Mouse (Mus musculus) retina, embryonic 14.5 days (tissue): ENCODE results near the gene Rps15.

Source experiments
- DNase-seq: peaks from one replicate; pipeline ENCODE4 v3.0.0-alpha.2; 2015; ENCODE audit warnings: low spot score

Rps15 gene

DNA sequence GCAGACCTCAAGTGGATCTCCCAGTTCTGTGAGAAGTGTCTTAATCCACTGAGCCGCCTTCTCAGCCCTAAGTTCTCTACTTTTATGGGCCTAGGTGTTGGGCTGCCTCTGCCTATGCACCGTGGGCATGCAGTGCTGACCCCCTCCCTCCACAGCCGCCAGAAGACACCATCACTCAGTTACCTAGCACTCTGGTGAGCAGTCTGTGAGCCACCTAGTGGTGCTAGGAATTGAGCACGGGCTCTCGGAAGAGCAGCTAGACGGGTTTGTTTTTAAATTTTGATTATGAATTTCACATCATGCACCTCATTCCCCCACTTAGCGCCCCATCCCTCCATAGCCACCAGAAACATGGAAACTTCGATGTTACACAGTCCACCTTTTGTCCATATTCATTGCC, 3.6 kb upstream of the Rps15 start:
- DNase-seq = no peak

- no peak for DNase-seq
Measured at GRCm38 (mm10) chr10:80293325-80293724, 1.1 kb downstream of the Rps15 start.

DNA sequence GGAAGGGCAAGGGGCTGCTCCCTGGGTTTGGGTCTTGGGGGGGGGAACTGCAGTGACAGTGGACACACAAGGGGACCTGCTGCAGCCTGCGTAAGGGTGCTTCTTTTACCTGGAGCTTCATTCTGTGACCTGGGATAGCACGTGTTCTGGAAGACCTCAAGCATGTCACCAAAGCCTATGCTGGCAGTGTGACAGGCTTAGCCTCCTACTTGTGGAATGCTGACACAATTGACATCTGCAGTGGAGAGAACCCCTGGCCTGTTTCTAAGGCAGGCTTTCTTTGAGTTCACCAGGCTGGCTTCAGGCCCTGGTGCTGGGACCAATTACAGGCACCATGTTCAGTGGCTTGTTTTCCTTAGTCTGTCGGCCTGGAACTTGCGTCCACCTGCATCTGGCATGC, 2.1 kb downstream of the Rps15 start:
- no peak for DNase-seq

DNA sequence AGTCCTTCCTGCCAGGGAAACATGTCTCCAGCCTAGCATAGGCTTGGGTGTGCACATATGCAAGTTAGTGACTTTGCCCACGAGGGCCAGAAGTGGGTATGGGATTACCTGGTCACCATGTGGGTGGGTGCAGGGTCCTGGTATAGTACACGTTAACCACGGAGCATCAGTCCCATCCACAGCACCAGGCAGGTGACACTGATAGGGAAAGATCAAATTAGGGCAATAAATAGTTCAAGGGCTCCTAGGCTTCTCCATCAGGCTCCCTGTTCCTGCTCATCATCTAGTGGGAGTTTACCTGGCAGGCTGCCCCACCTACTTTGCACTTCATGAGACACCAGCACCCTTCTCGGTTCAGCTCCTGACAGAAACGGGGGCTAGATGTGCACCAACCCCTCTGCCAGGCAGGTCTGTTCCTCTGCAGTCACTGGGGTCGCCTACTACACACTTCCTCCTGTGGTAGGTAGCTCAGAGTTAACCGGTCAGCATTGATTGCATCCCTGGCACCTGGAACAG, 2.6 kb downstream of the Rps15 start:
- DNase-seq = no peak

DNA sequence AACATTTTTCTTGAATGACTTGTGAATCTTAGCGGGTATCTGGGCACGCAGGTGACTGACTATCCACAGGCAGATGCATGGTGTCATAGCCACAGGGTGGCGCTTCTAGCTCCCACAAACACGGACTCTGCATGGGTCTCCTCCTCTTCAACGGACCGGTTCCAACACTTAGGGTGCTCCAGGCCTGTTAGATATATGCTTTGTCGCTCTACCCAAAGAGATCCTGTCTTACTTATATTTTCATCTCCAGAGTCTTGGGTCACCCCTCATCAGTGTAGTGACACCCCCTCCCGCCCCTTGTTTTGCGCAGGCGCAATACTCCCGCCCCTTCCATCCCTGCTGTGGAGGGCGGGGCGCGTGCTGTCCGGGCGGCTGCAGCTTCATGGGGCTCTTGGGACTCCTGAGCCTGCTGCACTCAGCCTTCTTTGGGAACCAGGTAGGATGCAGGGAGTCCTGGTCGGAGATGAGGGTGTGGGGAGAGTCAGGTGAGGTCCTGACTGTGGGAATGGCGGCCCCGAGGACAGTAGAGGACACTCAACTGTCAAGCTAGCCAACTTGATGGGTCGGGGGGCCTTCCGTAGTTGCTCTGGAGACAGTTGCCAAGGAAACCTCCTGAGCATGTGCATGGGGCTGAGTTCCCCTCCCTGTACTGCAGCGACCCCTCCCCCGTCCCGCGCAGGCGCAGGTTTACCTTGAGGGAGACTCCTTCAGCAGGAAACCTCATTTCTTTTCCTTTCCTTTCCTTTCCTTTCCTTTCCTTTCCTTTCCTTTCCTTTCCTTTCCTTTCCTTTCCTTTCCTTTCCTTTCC, 3.6 kb downstream of the Rps15 start, which contains the start of gene Apc2:
Gene Apc2 (plus strand): TSS at position 360 of the 808 bp plus-strand sequence.
- DNase-seq = peak; percentile 83

DNA sequence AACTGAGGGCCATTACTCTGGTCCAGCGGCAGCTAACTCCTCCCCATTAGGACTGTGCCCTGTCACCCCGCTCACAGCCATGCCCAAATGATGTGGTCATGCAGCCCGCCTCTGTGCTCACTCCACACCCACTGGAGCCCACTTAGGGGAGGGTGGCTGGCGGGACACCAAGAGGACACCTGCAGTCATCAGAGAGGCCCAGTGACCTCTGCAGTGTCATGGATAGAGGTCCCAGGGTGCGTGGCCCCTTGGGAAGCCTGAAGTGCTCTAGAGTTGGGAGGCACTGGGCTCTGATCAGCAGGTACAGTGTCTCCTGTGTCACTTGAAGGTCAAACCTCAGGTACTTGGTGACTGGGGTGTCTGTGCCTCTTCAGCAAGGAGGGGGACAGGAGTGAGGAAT, 4.6 kb downstream of the Rps15 start:
- DNase-seq = no peak

DNA sequence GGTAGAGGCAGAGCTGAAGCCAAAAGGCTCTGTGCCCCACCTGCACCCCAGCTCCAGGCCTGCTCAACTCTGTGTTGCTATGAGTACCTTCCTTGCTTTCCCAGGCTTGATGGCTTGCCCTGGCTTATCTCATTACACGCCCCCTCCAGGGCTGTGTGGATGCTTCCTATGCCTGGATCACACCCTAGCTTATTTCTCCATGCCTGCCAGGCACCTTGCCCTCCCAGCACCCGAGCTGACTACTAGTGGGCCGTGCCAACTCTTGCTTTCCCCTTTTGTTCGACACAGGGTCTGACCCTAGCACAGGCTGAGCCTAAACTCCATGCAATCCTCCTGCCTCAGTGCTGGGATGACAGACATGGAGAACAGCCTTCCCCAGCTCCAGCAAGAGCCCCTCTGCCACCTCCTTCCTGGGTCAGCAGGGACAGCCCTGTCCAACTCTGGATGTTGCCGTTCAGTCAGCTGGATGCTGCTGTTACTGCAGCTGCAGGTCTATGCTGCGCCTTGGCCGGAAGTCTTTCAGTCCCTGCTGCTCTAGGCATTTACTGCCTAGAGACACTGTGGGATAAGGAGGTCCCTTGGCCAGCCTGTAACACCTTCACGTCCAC, 5.4 kb downstream of the Rps15 start:
- no peak for DNase-seq

DNA sequence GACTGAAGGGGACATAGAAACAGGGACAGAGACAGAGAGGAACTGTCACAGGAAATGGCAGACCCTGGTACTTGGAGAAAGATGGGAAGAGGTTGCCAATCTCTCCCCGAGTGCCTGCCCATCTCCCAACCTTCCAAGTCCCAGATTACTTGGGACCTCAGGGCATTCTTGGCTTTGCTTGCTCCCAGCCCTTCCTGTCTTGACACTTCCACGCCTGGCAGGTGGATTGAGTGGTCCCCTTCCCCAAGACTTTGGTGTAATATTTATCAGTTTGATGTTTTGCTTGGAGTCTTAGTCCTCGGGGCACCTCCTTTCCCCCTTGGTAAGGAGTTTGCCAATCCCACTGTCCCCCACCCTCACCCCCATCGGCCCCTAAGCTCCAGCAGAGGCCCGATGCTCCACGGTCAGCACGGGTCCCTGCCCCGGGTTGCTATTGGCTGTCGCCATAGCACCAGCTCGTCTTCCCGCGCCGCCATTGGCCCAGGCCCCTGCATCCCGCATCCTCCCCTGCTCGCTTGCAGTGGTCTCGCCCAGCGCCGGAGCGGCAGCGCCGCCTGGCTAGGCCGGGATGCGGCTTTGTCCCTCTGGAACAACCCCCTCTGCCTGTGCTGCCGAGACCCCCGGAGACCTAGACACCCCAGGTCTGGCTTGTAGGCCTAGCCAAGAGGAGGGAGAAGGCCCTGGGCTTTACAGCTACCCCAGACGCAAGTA, 6.5 kb downstream of the Rps15 start:
- peak; percentile 91 for DNase-seq

- peak; percentile 58 for DNase-seq
Measured at GRCm38 (mm10) chr10:80299301-80299700, 7.0 kb downstream of the Rps15 start.

DNA sequence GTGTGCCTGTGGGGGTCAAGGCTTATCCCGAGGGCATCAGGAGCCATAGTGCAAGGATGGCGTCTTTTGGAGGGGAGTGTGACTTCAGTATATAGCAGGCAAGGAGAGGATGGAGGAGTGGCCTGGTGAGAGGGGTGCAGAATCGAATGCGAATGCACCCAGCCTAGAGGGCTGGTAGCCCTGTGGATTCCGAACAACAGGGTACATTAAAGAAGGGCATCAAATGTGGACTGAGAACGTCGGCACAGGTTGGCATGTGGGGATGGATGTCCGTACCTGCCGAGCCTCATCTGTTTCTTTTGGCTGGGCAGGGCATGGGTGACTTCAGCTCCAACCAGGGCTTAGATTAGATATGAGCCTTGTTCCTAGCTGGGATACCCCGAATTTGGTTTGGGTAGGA, 7.6 kb downstream of the Rps15 start:
- no peak for DNase-seq

GRCm38 (mm10) chr10:80300672-80301181, 8.5 kb downstream of the Rps15 start:
- peak; percentile 53 for DNase-seq

DNA sequence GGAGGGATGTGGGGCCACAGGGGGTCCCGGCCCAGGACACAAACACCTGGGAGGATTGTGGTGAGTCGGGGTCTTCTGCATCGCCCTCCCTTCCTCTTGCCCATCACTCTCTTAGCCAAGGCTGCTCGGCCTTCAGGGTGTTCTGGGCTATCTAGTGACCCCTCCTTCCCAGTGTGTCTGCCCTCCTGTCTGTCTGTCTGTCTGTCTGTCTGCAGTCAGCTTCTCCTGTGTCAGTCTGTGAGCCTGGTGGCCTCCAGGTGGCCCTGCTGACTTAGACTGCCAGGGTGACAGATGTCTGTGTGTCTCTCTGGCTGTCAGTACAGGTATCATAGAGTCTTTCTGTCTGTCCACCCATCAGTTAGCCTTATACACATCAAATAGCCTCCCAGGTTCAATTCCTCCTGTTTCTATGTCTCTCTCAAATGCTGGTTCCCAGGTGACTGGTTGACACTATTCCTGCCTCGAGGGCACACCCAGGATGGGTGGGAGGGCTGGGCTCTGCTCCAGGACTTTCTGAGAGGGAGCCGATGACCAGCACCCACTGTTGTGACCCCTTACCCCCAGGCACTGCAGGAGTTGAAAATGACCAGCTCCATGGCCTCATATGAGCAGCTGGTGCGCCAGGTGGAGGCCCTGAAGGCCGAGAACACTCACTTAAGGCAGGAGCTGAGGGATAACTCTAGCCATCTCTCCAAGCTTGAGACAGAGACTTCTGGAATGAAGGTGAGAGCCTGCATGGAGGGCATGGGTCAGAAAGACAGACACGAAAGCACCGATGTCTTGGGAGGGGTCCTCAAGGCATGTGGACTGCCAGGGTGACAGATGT, 9.2 kb downstream of the Rps15 start:
- no peak for DNase-seq

- no peak for DNase-seq
Measured at GRCm38 (mm10) chr10:80302082-80302355, 9.8 kb downstream of the Rps15 start.

GRCm38 (mm10) chr10:80302471-80302881, 10.2 kb downstream of the Rps15 start:
- DNase-seq = peak; percentile 60

DNA sequence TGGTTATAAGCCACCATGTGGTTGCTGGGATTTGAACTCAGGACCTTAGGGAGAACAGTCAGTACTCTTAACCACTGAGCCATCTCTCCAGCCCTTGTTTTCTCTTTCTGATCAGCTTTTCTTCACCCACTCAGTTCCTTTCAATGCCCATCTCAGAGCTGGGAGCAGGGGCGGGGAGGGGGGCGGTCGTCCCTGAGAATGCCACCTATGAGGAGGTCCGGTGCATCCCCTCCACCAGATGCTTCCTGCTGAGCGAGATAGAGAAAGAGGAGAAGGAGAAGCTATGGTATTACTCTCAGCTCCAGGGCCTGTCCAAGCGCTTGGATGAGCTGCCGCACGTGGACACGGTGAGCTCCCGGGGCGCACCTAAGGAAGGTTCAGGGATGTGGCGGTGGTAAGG, 12.2 kb downstream of the Rps15 start:
- DNase-seq = no peak

DNA sequence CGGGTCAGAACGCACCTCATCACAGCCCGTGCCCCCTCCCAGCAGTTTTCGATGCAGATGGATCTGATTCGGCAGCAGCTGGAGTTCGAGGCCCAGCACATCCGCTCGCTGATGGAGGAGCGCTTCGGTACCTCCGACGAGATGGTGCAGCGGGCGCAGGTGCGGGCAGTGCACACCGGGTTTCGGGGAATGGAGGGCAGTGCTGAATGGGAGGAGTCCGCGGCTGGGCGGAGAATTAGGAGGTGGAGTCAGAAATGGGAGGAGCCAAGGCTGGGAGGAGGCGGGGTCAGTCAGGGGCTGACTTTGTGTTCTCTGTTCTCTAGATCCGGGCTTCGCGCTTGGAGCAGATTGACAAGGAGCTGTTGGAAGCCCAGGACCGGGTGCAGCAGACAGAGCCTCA, 12.6 kb downstream of the Rps15 start:
- no peak for DNase-seq

- DNase-seq = no peak
Measured at GRCm38 (mm10) chr10:80311560-80311959, 19.3 kb downstream of the Rps15 start.

- DNase-seq = no peak
Measured at GRCm38 (mm10) chr10:80312586-80313504, 20.6 kb downstream of the Rps15 start.

- DNase-seq = no peak
Measured at GRCm38 (mm10) chr10:80313627-80314201, 21.5 kb downstream of the Rps15 start.

DNA sequence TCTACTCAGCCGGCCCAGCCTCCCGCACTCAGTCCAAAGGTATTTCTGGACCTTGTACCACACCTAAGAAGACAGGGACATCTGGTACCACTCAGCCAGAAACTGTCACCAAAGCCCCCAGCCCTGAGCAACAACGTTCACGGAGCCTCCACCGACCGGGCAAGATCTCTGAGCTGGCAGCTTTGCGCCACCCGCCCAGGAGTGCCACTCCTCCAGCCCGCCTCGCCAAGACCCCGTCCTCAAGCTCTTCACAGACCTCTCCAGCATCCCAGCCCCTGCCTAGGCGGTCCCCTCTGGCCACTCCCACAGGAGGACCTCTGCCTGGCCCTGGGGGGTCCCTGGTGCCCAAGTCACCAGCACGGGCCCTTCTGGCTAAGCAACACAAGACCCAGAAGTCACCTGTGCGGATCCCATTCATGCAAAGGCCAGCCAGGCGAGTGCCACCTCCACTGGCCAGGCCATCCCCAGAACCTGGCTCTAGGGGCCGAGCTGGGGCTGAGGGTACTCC, 22.3 kb downstream of the Rps15 start:
- no peak for DNase-seq
